Comparison of ENCODE assay signal across 8 mouse cellular contexts in the genomic region with DNA sequence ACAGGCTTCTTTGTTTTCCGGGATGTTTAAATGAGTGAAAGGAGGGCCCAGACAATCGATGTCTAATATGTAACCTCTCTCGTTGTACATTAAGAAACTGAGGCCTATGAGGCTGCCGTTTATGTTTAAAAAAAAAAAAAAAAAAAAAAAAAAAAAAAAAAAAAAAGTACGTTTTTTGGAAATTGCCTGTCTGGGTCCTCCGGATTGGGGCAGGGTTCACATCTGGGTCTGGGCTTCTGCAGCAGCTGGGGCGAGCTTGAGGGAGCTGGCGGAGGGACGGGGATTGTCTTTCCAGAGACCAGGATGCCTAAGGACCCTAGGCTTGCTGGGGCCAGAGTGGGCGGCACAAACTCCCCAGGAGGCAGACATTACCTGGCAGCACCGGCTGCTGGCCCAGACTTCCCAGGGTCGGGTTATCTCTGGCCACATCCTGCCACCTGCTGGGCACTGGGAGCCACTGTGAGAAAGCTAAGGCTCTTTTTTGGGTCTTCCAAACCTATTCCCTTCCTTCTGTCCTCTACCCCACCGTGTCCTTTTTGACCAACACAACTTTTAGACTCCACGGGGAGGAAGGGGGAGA. TPM values are rescaled to one million over a fixed set of nuclear protein-coding genes. Genes with fewer than 3 reads are reported as not detected.
DNase-seq lines count a peak whose midpoint lies in the region; ATAC-seq and TF ChIP-seq lines count a peak whose summit lies in the region.

No protein-coding gene starts in this region.

- no peak overlapping the region for H3ac ChIP-seq in C2C12 (ENCODE audit: control insufficient read depth, insufficient read length, low read depth)

- H3K79me3 ChIP-seq in C2C12 (ENCODE audit: low read depth): no peaks in the 10 kb centered on the region

- H3K4me2 ChIP-seq in forebrain, embryonic 16.5 days (ENCODE audit: low read length): peak overlapping the region; percentile 75
- peak overlapping the region; percentile 82 for H3K4me2 ChIP-seq in hindbrain, postnatal 0 days (ENCODE audit: low read depth, low read length)
- H3K4me2 ChIP-seq in stomach, embryonic 15.5 days: peak overlapping the region; percentile 83

- H3K27me3 ChIP-seq in C2C12 (ENCODE audit: control insufficient read depth, insufficient read depth, insufficient read length): peaks cover 44% of the 10 kb centered on the region
- H3K27me3 ChIP-seq in forebrain, embryonic 16.5 days (replicated peaks; ENCODE audit: control insufficient read depth, insufficient read depth, low read length): peaks cover 7% of the 10 kb centered on the region
- H3K27me3 ChIP-seq in hindbrain, postnatal 0 days (ENCODE audit: insufficient read depth, low read length): no peaks in the 10 kb centered on the region; the same call in 1 of the 2 replicates
- peaks cover 33% of the 10 kb centered on the region for H3K27me3 ChIP-seq in stomach, embryonic 15.5 days (replicated peaks)

- H3K36me3 ChIP-seq in C2C12 (ENCODE audit: control insufficient read depth, insufficient read depth): no peaks in the 10 kb centered on the region
- no peaks in the 10 kb centered on the region for H3K36me3 ChIP-seq in forebrain, embryonic 16.5 days (ENCODE audit: control insufficient read depth, insufficient read depth)
- no peaks in the 10 kb centered on the region for H3K36me3 ChIP-seq in hindbrain, postnatal 0 days (ENCODE audit: insufficient read depth, low read length)
- H3K36me3 ChIP-seq in stomach, embryonic 15.5 days: no peaks in the 10 kb centered on the region

- peaks cover 16% of the 10 kb centered on the region for H3K4me1 ChIP-seq in forebrain, embryonic 16.5 days (replicated peaks; ENCODE audit: control insufficient read depth, insufficient read depth, low read length)
- no peaks in the 10 kb centered on the region for H3K4me1 ChIP-seq in hindbrain, postnatal 0 days (ENCODE audit: insufficient read depth, low read length)
- peaks cover 8% of the 10 kb centered on the region; the same call in 1 of the 2 replicates for H3K4me1 ChIP-seq in stomach, embryonic 15.5 days

- under 1% methylated on average over 14 of the region's 14 CpGs for WGBS in forebrain, embryonic 16.5 days
- under 1% methylated on average over 14 of the region's 14 CpGs for WGBS in hindbrain, postnatal 0 days
- WGBS in stomach, embryonic 15.5 days: under 1% methylated on average over 14 of the region's 14 CpGs

- H3K9ac ChIP-seq in forebrain, embryonic 16.5 days (replicated peaks; ENCODE audit: low read depth, low read length): peak overlapping the region; percentile 80
- H3K9ac ChIP-seq in hindbrain, postnatal 0 days (replicated peaks; ENCODE audit: low read length): peak overlapping the region; percentile 69
- no peak overlapping the region for H3K9ac ChIP-seq in stomach, embryonic 15.5 days

- H3K9me3 ChIP-seq in forebrain, embryonic 16.5 days (ENCODE audit: control insufficient read depth, low read length): no peaks in the 10 kb centered on the region
- H3K9me3 ChIP-seq in hindbrain, postnatal 0 days (ENCODE audit: low read length): no peaks in the 10 kb centered on the region
- H3K9me3 ChIP-seq in stomach, embryonic 15.5 days: no peaks in the 10 kb centered on the region

- H3K79me2 ChIP-seq in C2C12 (ENCODE audit: control insufficient read depth, insufficient read depth): no peaks in the 10 kb centered on the region

- peak overlapping the region; percentile 88 for H3K27ac ChIP-seq in forebrain, embryonic 16.5 days (ENCODE audit: low read length)
- no peak overlapping the region for H3K27ac ChIP-seq in hindbrain, postnatal 0 days
- H3K27ac ChIP-seq in stomach, embryonic 15.5 days: no peak overlapping the region

- H3K4me3 ChIP-seq in C2C12 (ENCODE audit: insufficient read depth, poor library complexity, severe bottlenecking): no peak overlapping the region
- peak overlapping the region; percentile 68 for H3K4me3 ChIP-seq in forebrain, embryonic 16.5 days (replicated peaks; ENCODE audit: low read length)
- H3K4me3 ChIP-seq in hindbrain, postnatal 0 days (ENCODE audit: low read length): peak overlapping the region; percentile 57
- peak overlapping the region; percentile 40 for H3K4me3 ChIP-seq in stomach, embryonic 15.5 days (replicated peaks)

- intact Hi-C loops in left cerebral cortex, postnatal 10 days (cut with DNase I): loop anchor here (1.0 to 5.0 kb wide), 2 partner anchors 280 to 419 kb away; no protein-coding TSS in a partner anchor

- DNase-seq in adrenal gland, postnatal 10 days: peak; percentile 52
- peak; percentile 86 for DNase-seq in hindbrain, postnatal 0 days (ENCODE audit: low spot score)
- DNase-seq in left cerebral cortex, postnatal 10 days (ENCODE audit: extremely low spot score in 1 of 2, low spot score in 2 of 2): peak; percentile 51 to 65
- DNase-seq in lung, postnatal 4 days: peak; percentile 41 to 42

- peak; percentile 49 for ATAC-seq in forebrain, embryonic 16.5 days
- ATAC-seq in hindbrain, postnatal 0 days: peak; percentile 65
- ATAC-seq in stomach, embryonic 15.5 days (ENCODE audit: insufficient read depth, low FRiP score, low read depth): peak; percentile 60; the same call in 1 of the 2 replicates
- ATAC-seq in erythroblast, adult 5-6 weeks (replicated peaks; ENCODE audit: low FRiP score, poor library complexity, severe bottlenecking): no peak

- TF ChIP-seq CTCF in C2C12 (IDR thresholded peaks at IDR 0.05; ENCODE audit: control insufficient read depth, insufficient read depth, insufficient read length): peak; percentile 43
- TF ChIP-seq CTCF in hindbrain, postnatal 0 days (IDR thresholded peaks at IDR 0.05; ENCODE audit: low read depth): peak; percentile 80

TF ChIP-seq in C2C12, 6 proteins besides CTCF, POLR2A, EP300 and RAD21:
- TF ChIP-seq MYOG (IDR thresholded peaks at IDR 0.05; ENCODE audit: control insufficient read depth, extremely low read depth, insufficient read length) (no peak), MAX (IDR thresholded peaks at IDR 0.05) (no peak), CEBPB (IDR thresholded peaks at IDR 0.05; ENCODE audit: low read depth) (no peak), FOSL1 (IDR thresholded peaks at IDR 0.05; ENCODE audit: insufficient read depth, low read length, poor library complexity, severe bottlenecking) (no peak), USF1 (IDR thresholded peaks at IDR 0.05; ENCODE audit: low read depth) (no peak), MYOD1 (IDR thresholded peaks at IDR 0.05; ENCODE audit: control insufficient read depth, insufficient read length, low read depth) (no peak)

RNA-seq across cellular contexts. Expression of a gene that starts 0.5 kb away (rescaled TPM):
- polyA plus RNA-seq in C2C12 (2012; fragmentation: generic; extraction: Trizol): not detected
- total RNA-seq in adrenal gland, postnatal 10 days (2021): 1 to 10 TPM in 1 of 2 experiments, under 1 TPM in 1; 0.54 to 1.2 TPM
- polyA plus RNA-seq in forebrain, embryonic 16.5 days (2015; fragmentation: Nextera tagmentation; extraction: Ambion mirVana): 19.2 and 23.6 TPM in 2 replicates
- 21.8 and 28.6 TPM in 2 replicates for total RNA-seq in hindbrain, postnatal 0 days (2014; rRNA removed)
- polyA plus RNA-seq in hindbrain, postnatal 0 days (2015; fragmentation: Nextera tagmentation; extraction: Ambion mirVana): 18.6 and 22.5 TPM in 2 replicates
- 1 to 10 TPM; 8.7 to 9.0 TPM for total RNA-seq in left cerebral cortex, postnatal 10 days (2021)
- 0.50 and 0.55 TPM in 2 replicates for polyA plus RNA-seq in stomach, embryonic 15.5 days (2015; fragmentation: Nextera tagmentation; extraction: Ambion mirVana)
- total RNA-seq in erythroblast, adult 5-6 weeks (2015; ENCODE audit: low replicate concordance): 0.84 TPM in 1 of 2 replicates, not detected in the other
- not detected in 2 replicates for total RNA-seq in erythroblast, adult 5-6 weeks (2017; ENCODE audit: low replicate concordance)

RNA-seq across cellular contexts. Expression of a gene that starts 17.8 kb away (rescaled TPM):
- polyA plus RNA-seq in C2C12 (2012; fragmentation: generic; extraction: Trizol): not detected
- total RNA-seq in adrenal gland, postnatal 10 days (2021): 1 to 10 TPM; 1.2 to 3.3 TPM
- 1.4 TPM in 1 of 2 replicates, not detected in the other for polyA plus RNA-seq in forebrain, embryonic 16.5 days (2015; fragmentation: Nextera tagmentation; extraction: Ambion mirVana)
- 1.2 and 3.5 TPM in 2 replicates for total RNA-seq in hindbrain, postnatal 0 days (2014; rRNA removed)
- polyA plus RNA-seq in hindbrain, postnatal 0 days (2015; fragmentation: Nextera tagmentation; extraction: Ambion mirVana): 0.30 and 0.94 TPM in 2 replicates
- total RNA-seq in left cerebral cortex, postnatal 10 days (2021): under 1 TPM in 1 of 2 experiments, not detected in 1; 0.36 TPM
- 0.27 and 0.63 TPM in 2 replicates for polyA plus RNA-seq in stomach, embryonic 15.5 days (2015; fragmentation: Nextera tagmentation; extraction: Ambion mirVana)
- total RNA-seq in erythroblast, adult 5-6 weeks (2015; ENCODE audit: low replicate concordance): not detected in 2 replicates
- not detected in 2 replicates for total RNA-seq in erythroblast, adult 5-6 weeks (2017; ENCODE audit: low replicate concordance)

Comparison
In these comparisons a context has a peak if more than half of its experiments do, and no peak if none do; other contexts are left out.
1. RNA of a gene that starts 0.5 kb away (total RNA-seq): 21.8 to 28.6 TPM in hindbrain, postnatal 0 days and 8.7 to 9.0 TPM in left cerebral cortex, postnatal 10 days; 0.54 to 1.2 TPM in adrenal gland, postnatal 10 days and 0.84 TPM in erythroblast, adult 5-6 weeks; every median in the first group is over 4 times any median in the second.
2. Peak in every context shown above with its lines, with median percentiles within 50 percentile points of each other: DNase-seq and H3K4me2 ChIP-seq.